Mouse (Mus musculus): ENCODE results near the gene Pstk. TPM values are rescaled to one million over a fixed set of nuclear protein-coding genes. Genes with fewer than 3 reads are reported as not detected.
"Not testable (repeated sequence)": the region's sequence is repeated elsewhere in the genome, so short reads cannot be mapped to it uniquely, and the experiment has no call there.

Pstk gene
- polyA plus RNA-seq, 1 experiment, result 109 TPM

- H3K27ac ChIP-seq (replicated peaks; ENCODE audit: low read depth, low read length); H3K4me1 ChIP-seq (ENCODE audit: control insufficient read depth, insufficient read depth, insufficient read length, low read length); H3K4me3 ChIP-seq (ENCODE audit: insufficient read depth, low read depth, low read length): not testable (repeated sequence)
Observed at GRCm38 (mm10) chr7:131391761-131392160, 20.8 kb downstream of the Pstk start.

DNA sequence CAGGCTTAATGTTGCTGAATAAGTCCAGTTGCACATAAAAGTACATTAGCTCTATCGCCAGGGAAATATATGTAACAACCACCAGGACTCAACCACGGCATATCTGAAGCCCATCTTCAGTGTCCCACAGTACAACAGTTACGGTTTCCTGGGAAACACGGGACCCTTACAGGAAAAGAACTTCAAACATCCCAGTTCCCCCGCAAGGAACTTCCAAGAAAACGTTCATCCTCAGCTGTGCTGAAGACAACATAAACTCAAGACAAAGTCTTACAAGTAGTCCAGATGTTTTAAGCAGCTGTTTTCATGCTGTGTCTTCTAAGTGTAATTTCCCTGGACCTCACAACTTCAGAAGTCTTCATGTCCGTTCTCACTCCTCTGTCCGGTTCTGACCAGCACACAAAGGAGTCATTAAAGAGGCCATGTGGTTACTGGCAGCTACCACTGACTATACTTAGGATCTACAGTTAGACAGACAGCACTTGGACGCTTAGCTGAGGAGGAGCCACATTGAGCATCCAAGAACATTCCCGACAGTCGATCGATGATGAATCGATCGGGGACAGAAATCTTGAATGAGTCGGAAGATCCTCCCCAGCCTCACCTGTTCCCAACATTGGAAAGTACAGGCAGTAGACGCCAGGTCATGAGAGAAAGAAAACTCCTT is 38.5 kb downstream of the Pstk start:
- peaks cover 12% of the 10 kb centered on the region for H3K4me1 ChIP-seq (ENCODE audit: control insufficient read depth, insufficient read depth, insufficient read length, low read length)
- peak overlapping the region; percentile 91 for H3K4me3 ChIP-seq (ENCODE audit: insufficient read depth, low read depth, low read length)
- H3K27ac ChIP-seq (replicated peaks; ENCODE audit: low read depth, low read length), result peak overlapping the region; percentile 59

DNA sequence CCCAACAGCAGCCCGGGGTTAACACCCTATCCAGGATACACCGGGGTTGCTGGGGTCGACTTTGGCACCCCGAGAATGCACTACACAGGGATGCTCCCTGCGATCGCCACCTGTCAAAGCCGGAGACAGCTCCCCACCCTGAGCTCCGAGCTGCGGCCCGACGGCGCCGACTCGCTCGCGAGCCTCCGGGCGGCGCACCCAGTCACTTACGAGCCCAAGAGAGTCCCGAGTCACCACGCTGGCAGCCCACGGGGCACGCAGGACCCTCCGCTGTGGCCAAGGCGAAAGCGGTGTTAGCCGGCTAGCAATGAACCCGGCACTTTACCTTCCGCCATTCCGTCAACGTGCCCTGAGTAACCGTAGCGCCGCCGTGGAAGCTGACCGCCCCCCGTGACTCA is 39.0 kb downstream of the Pstk start:
- H3K4me3 ChIP-seq (ENCODE audit: insufficient read depth, low read depth, low read length), result peak overlapping the region; percentile 91
- H3K27ac ChIP-seq (replicated peaks; ENCODE audit: low read depth, low read length), result peak overlapping the region; percentile 59
- H3K4me1 ChIP-seq (ENCODE audit: control insufficient read depth, insufficient read depth, insufficient read length, low read length), result peaks cover 10% of the 10 kb centered on the region

DNA sequence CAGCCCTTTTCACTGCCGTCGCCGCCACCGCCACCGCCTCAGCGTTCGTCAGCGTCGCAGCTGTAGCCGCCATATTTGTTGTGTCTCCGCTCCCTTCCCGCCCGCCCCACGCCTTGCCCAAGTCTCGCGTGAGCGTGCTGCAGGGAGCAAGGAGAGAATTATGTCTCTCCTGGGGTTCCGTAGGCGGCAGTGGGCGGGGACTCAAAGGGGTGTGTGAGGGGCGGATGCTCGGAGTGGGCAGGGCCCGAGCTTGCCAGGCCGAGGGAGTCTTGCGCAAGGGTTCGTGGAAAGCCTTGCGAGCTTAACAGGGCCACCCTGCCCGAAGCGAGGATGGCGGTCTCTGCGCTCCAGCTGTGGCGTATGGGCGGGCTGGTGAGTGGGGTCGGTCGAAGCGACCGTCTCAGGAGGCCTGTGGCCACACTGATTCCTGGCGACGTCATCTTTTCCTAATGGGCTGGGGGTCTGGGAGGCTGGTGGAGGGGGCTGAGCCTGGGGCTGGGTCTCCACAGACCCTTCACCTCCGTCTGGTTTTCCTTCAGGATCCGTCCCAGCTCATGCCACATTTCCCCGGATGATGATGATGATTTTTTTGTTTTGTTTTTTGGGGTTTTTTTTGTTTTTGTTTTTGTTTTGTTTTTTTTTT is 39.6 kb downstream of the Pstk start, which contains the start of the genes Ikzf5 and Acadsb:
Gene Ikzf5 (minus strand): TSS at position 106 of the 643 bp plus-strand sequence.
Gene Acadsb (plus strand): TSS at position 186 of the 643 bp plus-strand sequence.
- Histone ChIP-seq H3K27ac (replicated peaks; ENCODE audit: low read depth, low read length) (peak within 1 kb of the TSS; percentile 59), H3K4me1 (ENCODE audit: control insufficient read depth, insufficient read depth, insufficient read length, low read length) (peaks cover 10% of the 10 kb centered on the region), H3K4me3 (ENCODE audit: insufficient read depth, low read depth, low read length) (peak within 1 kb of the TSS; percentile 91)

GRCm38 (mm10) chr7:131411221-131411940 is 40.4 kb downstream of the Pstk start:
- Histone ChIP-seq H3K4me1 (ENCODE audit: control insufficient read depth, insufficient read depth, insufficient read length, low read length) (peaks cover 10% of the 10 kb centered on the region), H3K4me3 (ENCODE audit: insufficient read depth, low read depth, low read length) (peak overlapping the region; percentile 79), H3K27ac (replicated peaks; ENCODE audit: low read depth, low read length) (no peak overlapping the region)

GRCm38 (mm10) chr7:131411941-131412270 is 41.0 kb downstream of the Pstk start:
- peaks cover 10% of the 10 kb centered on the region for H3K4me1 ChIP-seq (ENCODE audit: control insufficient read depth, insufficient read depth, insufficient read length, low read length)
- H3K27ac ChIP-seq (replicated peaks; ENCODE audit: low read depth, low read length), result no peak overlapping the region
- no peak overlapping the region for H3K4me3 ChIP-seq (ENCODE audit: insufficient read depth, low read depth, low read length)

- H3K4me3 ChIP-seq (ENCODE audit: insufficient read depth, low read depth, low read length); H3K27ac ChIP-seq (replicated peaks; ENCODE audit: low read depth, low read length); H3K4me1 ChIP-seq (ENCODE audit: control insufficient read depth, insufficient read depth, insufficient read length, low read length): not testable (repeated sequence)
Observed at GRCm38 (mm10) chr7:131416742-131417141, 45.8 kb downstream of the Pstk start.

- Histone ChIP-seq H3K4me1 (ENCODE audit: control insufficient read depth, insufficient read depth, insufficient read length, low read length) (no peaks in the 10 kb centered on the region), H3K27ac (replicated peaks; ENCODE audit: low read depth, low read length) (no peak overlapping the region), H3K4me3 (ENCODE audit: insufficient read depth, low read depth, low read length) (no peak overlapping the region)
Observed at GRCm38 (mm10) chr7:131417605-131418004, 46.7 kb downstream of the Pstk start.

GRCm38 (mm10) chr7:131424912-131425311 is 54.0 kb downstream of the Pstk start:
- Histone ChIP-seq H3K27ac (replicated peaks; ENCODE audit: low read depth, low read length) (no peak overlapping the region), H3K4me1 (ENCODE audit: control insufficient read depth, insufficient read depth, insufficient read length, low read length) (no peaks in the 10 kb centered on the region), H3K4me3 (ENCODE audit: insufficient read depth, low read depth, low read length) (no peak overlapping the region)

- Histone ChIP-seq H3K4me1 (ENCODE audit: control insufficient read depth, insufficient read depth, insufficient read length, low read length) (no peaks in the 10 kb centered on the region), H3K27ac (replicated peaks; ENCODE audit: low read depth, low read length) (no peak overlapping the region)
Observed at GRCm38 (mm10) chr7:131427331-131427730, 56.4 kb downstream of the Pstk start.

GRCm38 (mm10) chr7:131432244-131432643 is 61.3 kb downstream of the Pstk start:
- Histone ChIP-seq H3K4me1 (ENCODE audit: control insufficient read depth, insufficient read depth, insufficient read length, low read length) (no peaks in the 10 kb centered on the region), H3K4me3 (ENCODE audit: insufficient read depth, low read depth, low read length) (no peak overlapping the region), H3K27ac (replicated peaks; ENCODE audit: low read depth, low read length) (no peak overlapping the region)

More at GRCm38 (mm10) chr7:131427331-131427730, 56.4 kb downstream of the Pstk start:
- H3K4me3 ChIP-seq (ENCODE audit: insufficient read depth, low read depth, low read length), result no peak overlapping the region

GRCm38 (mm10) chr7:131434276-131434675 is 63.3 kb downstream of the Pstk start:
- Histone ChIP-seq H3K4me1 (ENCODE audit: control insufficient read depth, insufficient read depth, insufficient read length, low read length) (no peaks in the 10 kb centered on the region), H3K4me3 (ENCODE audit: insufficient read depth, low read depth, low read length) (no peak overlapping the region), H3K27ac (replicated peaks; ENCODE audit: low read depth, low read length) (no peak overlapping the region)

DNA sequence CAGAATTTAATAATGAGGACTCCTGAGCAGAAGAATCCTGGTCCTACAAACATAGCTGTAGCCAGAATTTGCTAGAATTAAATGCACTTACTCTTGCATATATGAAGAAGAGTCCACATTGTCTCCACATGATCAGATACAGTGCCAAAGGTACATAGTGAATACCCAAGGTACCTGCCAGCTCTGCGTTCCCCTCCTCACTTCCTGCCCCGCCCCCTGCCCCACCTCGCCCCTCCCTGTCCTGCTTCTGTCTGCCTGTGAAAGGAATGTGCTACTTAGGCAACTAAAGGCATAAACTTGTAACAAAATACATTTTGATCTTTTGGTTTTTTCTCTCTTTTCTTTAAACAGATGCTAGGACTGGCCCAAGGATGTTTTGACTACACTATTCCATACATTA is 66.1 kb downstream of the Pstk start:
- Histone ChIP-seq H3K4me3 (ENCODE audit: insufficient read depth, low read depth, low read length) (no peak overlapping the region), H3K4me1 (ENCODE audit: control insufficient read depth, insufficient read depth, insufficient read length, low read length) (no peaks in the 10 kb centered on the region), H3K27ac (replicated peaks; ENCODE audit: low read depth, low read length) (no peak overlapping the region)

All from brown adipose tissue, adult 24 weeks (tissue).